Mouse (Mus musculus): ENCODE results near the gene Fam189a1.

Fam189a1 gene

GRCm38 (mm10) chr7:64872743-64873241 is 283.6 kb downstream of the Fam189a1 start, which contains the start of gene Nsmce3:
TSS of gene Nsmce3 (minus strand) at chr7:64872997.
- peak; percentile 99 for DNase-seq

- DNase-seq: no peak
These were observed 284.2 kb downstream of the Fam189a1 start for GRCm38 (mm10) chr7:64871987-64872742.

GRCm38 (mm10) chr7:64869549-64870065 is 286.8 kb downstream of the Fam189a1 start:
- peak; percentile 44 to 64 for DNase-seq

GRCm38 (mm10) chr7:64863538-64863937 is 292.8 kb downstream of the Fam189a1 start:
- DNase-seq: no peak

DNA sequence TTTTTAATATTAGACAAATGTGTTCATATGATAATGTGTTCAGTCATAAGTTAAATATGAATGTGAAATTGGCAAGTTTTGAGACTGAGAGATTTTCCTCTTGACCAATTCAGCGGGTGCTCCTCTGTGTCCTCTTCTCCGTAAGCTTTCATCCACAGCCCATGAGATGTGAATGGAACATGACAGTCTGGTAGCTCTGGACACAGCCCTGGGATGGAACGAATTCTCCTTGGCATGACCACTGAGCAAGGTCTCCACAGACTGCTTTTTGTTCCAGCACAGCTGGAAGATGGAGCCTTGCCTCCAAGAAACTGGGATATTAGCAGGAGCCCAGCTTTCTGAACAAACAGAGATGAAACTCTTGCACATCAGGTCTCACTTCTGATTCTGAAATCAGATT is 293.4 kb downstream of the Fam189a1 start:
- peak in 1 of 2 experiments; percentile 22 for DNase-seq

DNA sequence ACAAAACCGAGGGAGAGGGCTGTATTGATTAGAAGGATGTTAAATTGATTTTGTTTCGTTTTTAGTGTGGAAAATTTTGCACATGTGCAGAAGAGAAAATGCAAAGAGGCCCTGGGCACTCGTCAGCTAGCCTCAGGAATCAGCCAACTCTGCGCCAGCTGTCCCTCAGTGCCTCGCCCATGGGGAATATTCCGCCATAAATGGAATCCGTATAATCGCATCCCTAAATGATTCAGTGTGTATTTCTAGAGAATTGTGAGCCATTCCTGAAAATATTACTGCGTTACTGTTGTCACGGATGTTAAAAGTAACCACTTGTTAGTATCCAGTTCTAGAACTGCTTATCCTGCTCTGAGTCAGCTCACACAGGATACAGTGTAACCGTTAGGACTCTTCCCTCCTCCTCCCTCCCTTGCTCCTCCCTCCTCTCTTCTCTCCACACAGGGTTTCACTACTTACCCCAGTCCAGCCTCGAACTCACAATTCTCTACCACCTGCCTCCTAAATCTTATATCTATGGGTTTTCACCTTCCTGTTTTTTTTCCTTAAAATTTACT is 299.8 kb downstream of the Fam189a1 start:
- DNase-seq: peak; percentile 54 to 57

DNA sequence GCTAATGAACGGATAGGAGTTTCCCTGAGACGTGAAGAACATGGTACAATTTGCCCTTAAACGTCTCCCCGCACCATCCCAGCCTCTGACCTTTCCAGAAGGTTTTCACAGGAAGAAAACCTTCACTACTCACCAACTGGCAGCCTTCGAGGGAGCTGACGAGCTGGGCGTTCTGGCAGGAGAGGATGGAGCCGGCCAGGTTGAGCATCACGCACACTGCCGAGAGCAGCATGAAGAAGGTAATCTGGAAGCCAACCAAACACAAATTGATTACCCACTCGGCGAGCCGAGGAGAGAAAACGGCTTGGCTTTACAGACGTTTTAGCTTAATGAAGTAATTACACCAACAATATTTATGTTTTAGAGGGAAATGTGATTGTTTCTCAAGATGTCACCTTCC is 300.4 kb downstream of the Fam189a1 start:
- DNase-seq: peak; percentile 85 to 87

DNA sequence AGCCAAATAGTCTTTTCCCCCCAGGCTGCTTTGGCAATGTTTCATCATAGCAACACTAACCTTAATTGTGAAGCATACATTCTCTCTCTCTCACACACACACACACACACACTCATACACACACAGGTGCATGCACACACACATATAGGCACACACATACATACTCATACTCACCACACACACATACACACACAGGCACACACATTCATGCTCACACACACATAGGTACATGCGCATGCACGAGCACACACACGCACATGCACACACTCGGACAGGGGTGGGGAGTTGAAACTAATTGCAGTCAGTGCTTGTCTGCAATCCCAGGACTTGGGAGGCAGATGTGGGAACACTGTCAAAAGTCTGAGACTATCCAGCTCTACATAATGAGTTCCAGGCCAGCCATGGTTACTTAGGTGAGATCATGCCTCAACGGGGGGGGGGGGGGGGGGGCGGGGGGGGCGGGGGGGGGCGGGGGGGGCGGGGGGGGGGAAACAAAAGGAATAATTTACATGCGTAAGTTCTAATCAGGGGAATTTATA is 300.9 kb downstream of the Fam189a1 start:
- DNase-seq: no peak

DNA sequence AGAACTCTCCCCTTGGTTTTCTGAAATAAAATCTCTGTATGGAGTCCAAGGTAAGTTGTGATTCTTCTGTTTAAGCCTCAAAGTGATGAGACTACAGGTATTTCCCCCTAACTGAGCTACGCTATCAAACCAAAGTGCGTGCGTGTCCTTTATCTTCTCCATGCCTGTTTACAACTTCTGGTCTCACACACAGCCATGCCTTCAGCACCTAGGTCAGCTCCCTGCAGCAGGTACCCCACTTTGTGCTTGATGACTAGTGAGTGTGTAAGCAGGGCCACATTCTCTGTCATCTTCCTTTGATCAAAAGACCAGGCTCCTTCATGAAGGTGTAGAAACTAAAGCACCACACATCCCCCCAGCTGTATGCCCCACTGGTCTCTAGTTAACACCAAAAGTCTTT is 305.6 kb downstream of the Fam189a1 start:
- DNase-seq: no peak

GRCm38 (mm10) chr7:64847366-64847899 is 308.9 kb downstream of the Fam189a1 start:
- DNase-seq: no peak

- peak; percentile 49 to 58 for DNase-seq
These were observed 310.3 kb downstream of the Fam189a1 start for GRCm38 (mm10) chr7:64846061-64846460.

GRCm38 (mm10) chr7:64840946-64841659 is 315.3 kb downstream of the Fam189a1 start:
- no peak for DNase-seq

DNA sequence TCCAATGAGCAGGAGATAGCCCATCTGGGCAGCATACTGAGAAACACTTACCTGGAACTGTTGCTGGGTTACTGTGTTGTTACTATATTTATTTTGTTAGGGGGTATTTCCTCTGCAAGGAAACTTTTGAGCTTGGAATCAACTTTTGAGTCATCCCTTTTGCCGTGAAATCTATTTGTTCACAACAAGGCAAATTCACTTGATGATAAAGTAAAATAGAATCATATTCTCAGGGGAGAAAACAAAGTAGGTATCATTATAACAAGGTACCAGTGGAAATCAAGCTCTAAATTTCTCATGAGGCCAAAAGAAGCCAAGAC is 315.8 kb downstream of the Fam189a1 start:
- no peak for DNase-seq

GRCm38 (mm10) chr7:64839801-64840575 is 316.4 kb downstream of the Fam189a1 start:
- DNase-seq: peak; percentile 60 to 68

DNA sequence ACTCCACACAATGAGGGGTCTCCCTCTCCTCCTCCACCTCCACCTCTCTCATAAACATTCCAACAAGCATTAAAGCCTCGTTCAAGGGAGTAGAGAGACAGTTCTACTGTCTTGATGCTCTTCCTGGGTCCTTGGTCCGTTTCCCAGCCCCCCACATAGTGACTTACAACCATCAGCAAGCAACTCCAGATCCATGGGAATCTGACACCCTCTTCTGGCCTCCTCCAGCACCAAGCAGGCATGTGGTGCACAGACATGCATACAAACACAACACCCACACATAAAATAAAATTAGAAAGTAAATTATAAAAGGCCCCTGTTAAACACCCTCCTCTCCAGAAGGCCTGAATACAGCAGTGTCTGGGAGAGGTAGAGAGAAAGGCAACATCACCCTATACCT is 317.1 kb downstream of the Fam189a1 start:
- no peak for DNase-seq

DNA sequence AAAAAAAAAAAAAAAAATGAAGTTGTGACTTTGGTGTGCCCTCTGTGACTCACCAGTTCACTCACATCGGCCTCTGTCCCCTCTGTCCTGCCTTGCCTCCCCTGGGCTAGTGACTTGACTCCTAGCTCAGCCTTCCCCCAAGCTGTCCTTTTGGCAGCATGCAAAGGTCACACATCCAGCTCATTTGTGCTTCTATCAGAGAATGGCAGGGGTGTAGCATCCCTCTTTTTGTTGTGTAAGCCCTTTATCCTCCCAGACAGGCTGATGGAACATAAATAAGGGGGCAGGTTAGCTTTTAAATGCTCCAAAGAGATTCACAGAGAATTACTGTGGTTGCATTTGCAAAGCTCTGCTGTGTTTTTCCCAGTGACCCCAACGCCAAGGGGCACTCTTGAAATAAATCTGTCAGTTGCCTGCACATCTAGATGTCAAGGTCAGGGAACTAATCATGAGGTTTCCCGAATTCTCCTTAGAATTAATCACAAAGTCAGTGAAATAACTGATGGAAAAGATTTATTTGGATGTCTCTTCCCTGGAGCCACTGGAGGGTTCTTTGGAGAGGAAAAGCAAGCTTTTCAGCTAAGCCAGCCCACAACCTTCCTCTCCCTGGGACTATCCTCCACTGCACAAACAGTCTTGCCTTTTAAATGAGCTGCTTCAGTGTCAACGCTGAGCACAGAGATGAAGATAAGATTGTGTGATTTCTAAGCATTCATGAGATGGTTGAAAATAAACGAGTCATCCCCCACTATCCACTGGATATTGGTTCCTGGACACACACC is 326.0 kb downstream of the Fam189a1 start:
- DNase-seq: no peak

DNA sequence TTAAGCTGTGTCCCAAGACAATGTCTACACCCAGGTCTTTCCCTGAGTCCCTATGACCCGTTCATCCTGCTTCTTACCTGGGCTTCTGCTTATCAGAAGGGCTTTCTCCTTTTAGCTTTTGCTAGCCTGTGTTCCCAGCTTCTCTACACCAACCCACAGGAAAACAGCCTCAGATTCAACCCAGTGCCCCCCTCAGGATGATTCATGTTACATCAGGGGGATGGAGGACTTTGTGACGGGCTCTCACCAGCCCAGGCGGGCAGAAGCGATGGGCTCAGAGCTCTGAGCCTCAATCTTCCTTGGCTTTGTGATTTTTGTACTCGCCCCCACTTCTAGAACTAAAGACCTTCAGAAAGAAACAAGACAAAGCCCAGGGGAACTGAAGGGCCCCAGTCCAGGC is 335.3 kb downstream of the Fam189a1 start:
- no peak for DNase-seq

- no peak for DNase-seq
These were observed 336.7 kb downstream of the Fam189a1 start for GRCm38 (mm10) chr7:64819683-64820082.

DNA sequence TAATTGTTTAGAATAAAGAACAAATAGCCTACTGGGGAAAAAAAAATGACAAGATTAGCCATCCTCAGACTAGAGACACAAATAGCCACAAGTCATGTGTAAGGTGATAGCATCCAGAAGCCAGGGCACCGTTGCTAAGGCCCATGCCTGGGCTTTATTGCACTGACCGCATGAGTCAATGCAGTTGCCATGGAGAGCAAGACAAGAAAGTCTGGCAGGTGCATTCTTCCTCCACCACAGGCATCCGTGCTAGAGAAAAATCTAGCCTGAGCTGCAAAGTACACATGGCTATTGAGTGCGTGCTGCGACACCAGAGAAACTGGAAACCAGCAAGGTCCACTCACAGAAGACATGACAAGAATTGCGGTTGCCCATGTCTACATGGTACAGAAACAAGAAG is 347.5 kb downstream of the Fam189a1 start:
- DNase-seq: peak; percentile 58 to 59

- DNase-seq: no peak
These were observed 351.3 kb downstream of the Fam189a1 start for GRCm38 (mm10) chr7:64805100-64805499.

- no peak for DNase-seq
These were observed 360.8 kb downstream of the Fam189a1 start for GRCm38 (mm10) chr7:64795554-64795953.

Data from cerebellum, postnatal 10 days (tissue).